Mouse (Mus musculus) megakaryocyte, adult 5-6 weeks (primary cell): Measurements from ENCODE around the gene Dnase1l1. TPM values are rescaled to one million over a fixed set of nuclear protein-coding genes. Genes with fewer than 3 reads are reported as not detected.

Source experiments
- total RNA-seq, 2 experiments: library from RNA; stranded (forward) in 1 of 2; stranded (reverse) in 1 of 2; fragments of 153-499, 151-499 nt in 1 of 2; fragments of 221-1000, 200-1000 nt in 1 of 2; gene quantifications; 2 replicates each; pipeline versions ENCODE4 v1.2.3 to v1.2.4; 2015 to 2017

Gene Dnase1l1
- total RNA-seq, 2 experiments from 2014 or later: 69.1 to 116 TPM

Other genes starting within 250 kb of the Dnase1l1 start
- not detected in 2 replicates for gene Opn1mw, start 154.9 kb downstream of the Dnase1l1 start, total RNA-seq (2015)
- gene Opn1mw, start 154.9 kb downstream of the Dnase1l1 start, total RNA-seq (2017): not detected in 2 replicates
- gene Mecp2, start 147.0 kb downstream of the Dnase1l1 start, total RNA-seq (2015): 15.2 and 16.4 TPM in 2 replicates
- 16.9 and 17.7 TPM in 2 replicates for gene Mecp2, start 147.0 kb downstream of the Dnase1l1 start, total RNA-seq (2017)
- gene Tex28, start 114.5 kb downstream of the Dnase1l1 start, total RNA-seq (2015): not detected in 2 replicates
- not detected in 2 replicates for gene Tex28, start 114.5 kb downstream of the Dnase1l1 start, total RNA-seq (2017)
- not detected in 2 replicates for gene Tktl1, start 105.1 kb downstream of the Dnase1l1 start, total RNA-seq (2015)
- not detected in 2 replicates for gene Tktl1, start 105.1 kb downstream of the Dnase1l1 start, total RNA-seq (2017)
- 614 and 619 TPM in 2 replicates for gene Flna, start 32.5 kb downstream of the Dnase1l1 start, total RNA-seq (2015)
- gene Flna, start 32.5 kb downstream of the Dnase1l1 start, total RNA-seq (2017): 2,027 and 2,122 TPM in 2 replicates
- gene Emd, start 27.6 kb downstream of the Dnase1l1 start, total RNA-seq (2015): 89.4 and 95.2 TPM in 2 replicates
- gene Emd, start 27.6 kb downstream of the Dnase1l1 start, total RNA-seq (2017): 73.3 and 99.8 TPM in 2 replicates
- gene Rpl10, start 11.5 kb downstream of the Dnase1l1 start, total RNA-seq (2015): 2,650 and 3,055 TPM in 2 replicates
- gene Rpl10, start 11.5 kb downstream of the Dnase1l1 start, total RNA-seq (2017): 1,311 and 1,465 TPM in 2 replicates
- 45.2 and 49.3 TPM in 2 replicates for gene Taz, start 425 bp downstream of the Dnase1l1 start, total RNA-seq (2015)
- 28.1 and 33.1 TPM in 2 replicates for gene Taz, start 425 bp downstream of the Dnase1l1 start, total RNA-seq (2017)
- 229 and 231 TPM in 2 replicates for gene Atp6ap1, start 14.8 kb upstream of the Dnase1l1 start, total RNA-seq (2015)
- 218 and 254 TPM in 2 replicates for gene Atp6ap1, start 14.8 kb upstream of the Dnase1l1 start, total RNA-seq (2017)
- 133 and 170 TPM in 2 replicates for gene Gdi1, start 22.7 kb upstream of the Dnase1l1 start, total RNA-seq (2015)
- 44.6 and 70.5 TPM in 2 replicates for gene Gdi1, start 22.7 kb upstream of the Dnase1l1 start, total RNA-seq (2017)
- 43.2 and 51.5 TPM in 2 replicates for gene Fam50a, start 30.7 kb upstream of the Dnase1l1 start, total RNA-seq (2015)
- 42.8 and 63.1 TPM in 2 replicates for gene Fam50a, start 30.7 kb upstream of the Dnase1l1 start, total RNA-seq (2017)
- gene Plxna3, start 46.7 kb upstream of the Dnase1l1 start, total RNA-seq (2015): 0.09 and 0.50 TPM in 2 replicates
- 0.57 and 0.70 TPM in 2 replicates for gene Plxna3, start 46.7 kb upstream of the Dnase1l1 start, total RNA-seq (2017)
- gene Lage3, start 71.3 kb upstream of the Dnase1l1 start, total RNA-seq (2015): 53.3 and 55.1 TPM in 2 replicates
- 16.0 and 20.2 TPM in 2 replicates for gene Lage3, start 71.3 kb upstream of the Dnase1l1 start, total RNA-seq (2017)
- 27.0 and 32.0 TPM in 2 replicates for gene Ubl4a, start 90.9 kb upstream of the Dnase1l1 start, total RNA-seq (2015)
- gene Ubl4a, start 90.9 kb upstream of the Dnase1l1 start, total RNA-seq (2017): 11.5 and 13.1 TPM in 2 replicates
- 18.4 and 24.3 TPM in 2 replicates for gene Slc10a3, start 91.0 kb upstream of the Dnase1l1 start, total RNA-seq (2015)
- 12.3 and 12.9 TPM in 2 replicates for gene Slc10a3, start 91.0 kb upstream of the Dnase1l1 start, total RNA-seq (2017)
- gene Fam3a, start 110.9 kb upstream of the Dnase1l1 start, total RNA-seq (2015): 13.5 and 14.6 TPM in 2 replicates
- gene Fam3a, start 110.9 kb upstream of the Dnase1l1 start, total RNA-seq (2017): 15.5 and 15.8 TPM in 2 replicates
- gene Ikbkg, start 111.0 kb upstream of the Dnase1l1 start, total RNA-seq (2015): 8.8 and 11.7 TPM in 2 replicates
- gene Ikbkg, start 111.0 kb upstream of the Dnase1l1 start, total RNA-seq (2017): 31.9 and 50.0 TPM in 2 replicates
- 384 and 417 TPM in 2 replicates for gene G6pdx, start 146.9 kb upstream of the Dnase1l1 start, total RNA-seq (2015)
- 261 and 303 TPM in 2 replicates for gene G6pdx, start 146.9 kb upstream of the Dnase1l1 start, total RNA-seq (2017)
- not detected in 2 replicates for gene Gm6880, start 199.1 kb upstream of the Dnase1l1 start, total RNA-seq (2015)
- gene Gm6880, start 199.1 kb upstream of the Dnase1l1 start, total RNA-seq (2017): not detected in 2 replicates